Mouse (Mus musculus) natural killer cell, adult 2 months (primary cell): ENCODE results near the gene Kdelr3.

Experiments
- DNase-seq, 2 experiments: peaks; one replicate each; pipeline ENCODE4 v3.0.0; 2022; ENCODE audit warnings: low spot score in 2 of 2

Kdelr3 gene

GRCm38 (mm10) chr15:79516171-79517096, at the start of gene Kdelr3:
Kdelr3 (plus strand) TSS chr15:79516411.
- no peak for DNase-seq

- DNase-seq: peak; percentile 68 to 79
These were observed 49.5 kb upstream of the Kdelr3 start for GRCm38 (mm10) chr15:79466601-79467286.

- DNase-seq: no peak
These were observed 46.6 kb upstream of the Kdelr3 start for GRCm38 (mm10) chr15:79469577-79469976.

- no peak for DNase-seq
These were observed 45.6 kb upstream of the Kdelr3 start for GRCm38 (mm10) chr15:79470583-79470982.

GRCm38 (mm10) chr15:79471095-79471494, 45.1 kb upstream of the Kdelr3 start:
- DNase-seq: no peak

GRCm38 (mm10) chr15:79473042-79473441, 43.2 kb upstream of the Kdelr3 start:
- DNase-seq: peak in 1 of 2 experiments; percentile 16

GRCm38 (mm10) chr15:79473638-79474355, 42.4 kb upstream of the Kdelr3 start:
- no peak for DNase-seq

- no peak for DNase-seq
These were observed 39.0 kb upstream of the Kdelr3 start for GRCm38 (mm10) chr15:79477227-79477626.

GRCm38 (mm10) chr15:79481181-79481688, 35.0 kb upstream of the Kdelr3 start:
- no peak for DNase-seq

GRCm38 (mm10) chr15:79489463-79489862, 26.7 kb upstream of the Kdelr3 start:
- DNase-seq: no peak

GRCm38 (mm10) chr15:79493527-79493926, 22.7 kb upstream of the Kdelr3 start:
- DNase-seq: no peak

GRCm38 (mm10) chr15:79500110-79500509, 16.1 kb upstream of the Kdelr3 start:
- DNase-seq: no peak

- no peak for DNase-seq
These were observed 13.3 kb upstream of the Kdelr3 start for GRCm38 (mm10) chr15:79502891-79503341.

GRCm38 (mm10) chr15:79503438-79503837, 12.8 kb upstream of the Kdelr3 start:
- DNase-seq: no peak

- no peak for DNase-seq
These were observed 11.3 kb upstream of the Kdelr3 start, which contains the start of gene Kcnj4 for GRCm38 (mm10) chr15:79504707-79505452. Kcnj4 (minus strand) TSS chr15:79505241.

- DNase-seq: no peak
These were observed 10.5 kb upstream of the Kdelr3 start for GRCm38 (mm10) chr15:79505616-79506283.

- DNase-seq: no peak
These were observed 9.8 kb upstream of the Kdelr3 start for GRCm38 (mm10) chr15:79506460-79506859.

- no peak for DNase-seq
These were observed 9.0 kb upstream of the Kdelr3 start for GRCm38 (mm10) chr15:79507055-79507828.

GRCm38 (mm10) chr15:79509998-79510397, 6.2 kb upstream of the Kdelr3 start:
- no peak for DNase-seq

- DNase-seq: no peak
These were observed 5.8 kb upstream of the Kdelr3 start for GRCm38 (mm10) chr15:79510425-79510824.
